30 mouse cellular contexts compared by ENCODE assay signal in the genomic region with DNA sequence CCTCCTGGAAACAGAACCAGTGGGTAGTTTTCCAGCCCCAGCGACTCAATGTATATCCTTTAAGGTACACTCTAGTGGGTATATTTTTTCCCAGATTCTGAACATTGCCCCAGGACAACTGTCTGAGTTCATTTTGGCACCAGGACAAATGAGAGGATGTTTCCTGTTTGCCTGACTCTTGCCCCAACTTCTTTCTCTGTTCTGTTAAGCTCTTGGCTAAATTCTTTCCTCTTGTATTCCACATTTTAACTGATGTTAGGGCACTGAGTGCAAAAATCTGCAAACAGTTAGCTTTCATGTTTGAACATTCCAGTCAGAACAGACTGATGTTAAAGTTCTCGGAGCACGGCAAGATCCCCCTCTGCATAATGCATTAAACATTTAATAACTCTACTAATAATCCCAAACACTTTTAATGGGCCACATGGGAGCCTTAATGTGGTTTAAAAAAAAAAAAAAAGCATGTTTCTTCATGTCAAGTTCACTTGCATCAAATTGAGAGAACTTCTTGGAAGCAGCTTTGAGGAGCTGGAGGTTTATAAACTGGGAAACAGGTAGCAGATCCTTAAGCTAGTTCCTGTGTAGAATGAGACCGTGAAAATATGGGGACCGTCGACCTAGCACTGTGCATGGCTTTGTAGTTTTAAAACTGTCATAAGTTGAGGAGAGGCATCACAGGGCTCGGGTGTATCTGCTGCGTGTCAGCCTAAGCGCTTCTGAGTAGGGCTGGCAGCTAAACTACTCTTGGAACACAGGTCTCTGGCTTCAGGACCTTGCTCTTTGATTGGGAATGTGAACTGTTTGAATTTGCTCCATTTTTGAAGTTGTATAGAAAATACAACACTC.
DNase-seq lines count a peak whose midpoint lies in the region; ATAC-seq and TF ChIP-seq lines count a peak whose summit lies in the region.
"Had no signal": no experiment of that assay in that cellular context is flagged by ENCODE, and none has a peak within 500 bp of the region (broad histone marks: within the 10 kb centered on the region; RNA-seq: fewer than 3 reads in every experiment).

No protein-coding gene starts in this region.

- no peak for TF ChIP-seq CTCF in heart, adult 2 months (IDR thresholded peaks at IDR 0.05)

- no peaks in the 10 kb centered on the region for H3K27me3 ChIP-seq in heart, adult 2 months (ENCODE audit: control insufficient read depth, insufficient read depth, low read length)
- no peaks in the 10 kb centered on the region for H3K27me3 ChIP-seq in heart, embryonic 11.5 days (ENCODE audit: control insufficient read depth, insufficient read depth, low read length)
- H3K27me3 ChIP-seq in embryonic facial prominence, embryonic 13.5 days = no peaks in the 10 kb centered on the region
- H3K27me3 ChIP-seq in limb, embryonic 12.5 days = peaks cover 7% of the 10 kb centered on the region; the same call in 1 of the 2 replicates
- H3K27me3 ChIP-seq in forebrain, embryonic 11.5 days (ENCODE audit: control insufficient read depth, insufficient read depth, low read length) = no peaks in the 10 kb centered on the region
- H3K27me3 ChIP-seq: embryonic facial prominence, embryonic 15.5 days; heart, embryonic 15.5 days; liver, embryonic 13.5 days; neural tube, embryonic 12.5 days had no signal

- H3K9ac ChIP-seq in heart, adult 2 months (ENCODE audit: low read depth, low read length) = no peak overlapping the region
- H3K9ac ChIP-seq in heart, embryonic 11.5 days (ENCODE audit: low read depth, low read length) = no peak overlapping the region
- H3K9ac ChIP-seq in embryonic facial prominence, embryonic 13.5 days = no peak overlapping the region
- no peak overlapping the region for H3K9ac ChIP-seq in limb, embryonic 12.5 days (replicated peaks)
- H3K9ac ChIP-seq in forebrain, embryonic 11.5 days (ENCODE audit: low read length) = no peak overlapping the region
- H3K9ac ChIP-seq: embryonic facial prominence, embryonic 15.5 days; heart, embryonic 15.5 days; liver, embryonic 13.5 days; neural tube, embryonic 12.5 days had no signal

- no peak for DNase-seq in heart, adult 2 months
- peak; percentile 66 for DNase-seq in adipocyte (ENCODE audit: low spot score)
- no peak for DNase-seq in forebrain, embryonic 11.5 days (ENCODE audit: low spot score)
- no peak for DNase-seq in kidney, adult 8-10 months
- no peak for DNase-seq in thymus, postnatal 0 days (ENCODE audit: low spot score)
- DNase-seq: adrenal gland, adult 2 months; adrenal gland, postnatal 36 days; cerebellum, adult 18-20 months; cerebellum, postnatal 10 days; liver, embryonic 13.5 days; lung, adult 2 months; lung, postnatal 14 days; right cerebral cortex, adult 18-20 months; right cerebral cortex, postnatal 4 days; thymus, adult 18-20 months; thymus, postnatal 4 days had no signal

- 0 out of 2 replicates have a peak overlapping the region, but pooled peaks have one; percentile 3 for H3K27ac ChIP-seq in heart, adult 2 months
- H3K27ac ChIP-seq in heart, embryonic 11.5 days (ENCODE audit: low read depth, low read length) = no peak overlapping the region
- peak overlapping the region; percentile 28; the same call in 1 of the 2 replicates for H3K27ac ChIP-seq in embryonic facial prominence, embryonic 13.5 days
- peak overlapping the region; percentile 69 for H3K27ac ChIP-seq in limb, embryonic 12.5 days
- H3K27ac ChIP-seq in forebrain, embryonic 11.5 days (ENCODE audit: low read depth, low read length) = no peak overlapping the region
- H3K27ac ChIP-seq: embryonic facial prominence, embryonic 15.5 days; heart, embryonic 15.5 days; hindbrain, postnatal 0 days; layer of hippocampus, adult 2 months; left cerebral cortex, adult 2 months; liver, embryonic 13.5 days; neural tube, embryonic 12.5 days; stomach, postnatal 0 days had no signal

- H3K4me1 ChIP-seq in heart, adult 2 months (ENCODE audit: control insufficient read depth, insufficient read depth, low read length) = no peaks in the 10 kb centered on the region; the same call in 1 of the 2 replicates
- peaks cover 11% of the 10 kb centered on the region; the same call in 1 of the 2 replicates for H3K4me1 ChIP-seq in heart, embryonic 11.5 days (ENCODE audit: control insufficient read depth, insufficient read depth, low read length)
- peaks cover 25% of the 10 kb centered on the region for H3K4me1 ChIP-seq in embryonic facial prominence, embryonic 13.5 days
- H3K4me1 ChIP-seq in limb, embryonic 12.5 days (replicated peaks) = peaks cover 24% of the 10 kb centered on the region
- no peaks in the 10 kb centered on the region for H3K4me1 ChIP-seq in forebrain, embryonic 11.5 days (replicated peaks; ENCODE audit: control insufficient read depth, insufficient read depth, low read length)
- H3K4me1 ChIP-seq: neural tube, embryonic 12.5 days had no signal

- H3K4me3 ChIP-seq in heart, adult 2 months = no peak overlapping the region
- no peak overlapping the region for H3K4me3 ChIP-seq in heart, embryonic 11.5 days (ENCODE audit: low read depth, low read length)
- H3K4me3 ChIP-seq in embryonic facial prominence, embryonic 13.5 days = no peak overlapping the region
- H3K4me3 ChIP-seq in limb, embryonic 12.5 days (replicated peaks) = no peak overlapping the region
- no peak overlapping the region for H3K4me3 ChIP-seq in forebrain, embryonic 11.5 days (ENCODE audit: low read depth, low read length)
- H3K4me3 ChIP-seq: embryonic facial prominence, embryonic 15.5 days; heart, embryonic 15.5 days; layer of hippocampus, adult 2 months; left cerebral cortex, adult 2 months; liver, embryonic 13.5 days; neural tube, embryonic 12.5 days had no signal

- ATAC-seq in heart, embryonic 11.5 days (replicated peaks; ENCODE audit: insufficient number of reproducible peaks, low FRiP score, low TSS enrichment) = no peak
- no peak for ATAC-seq in embryonic facial prominence, embryonic 13.5 days (ENCODE audit: insufficient number of reproducible peaks, insufficient read depth, low FRiP score, low TSS enrichment, low read depth)
- peak; percentile 58; the same call in 1 of the 2 replicates for ATAC-seq in limb, embryonic 12.5 days (ENCODE audit: insufficient number of reproducible peaks, insufficient read depth, low FRiP score, low TSS enrichment, low read depth)
- no peak for ATAC-seq in forebrain, embryonic 11.5 days (replicated peaks; ENCODE audit: low FRiP score)
- ATAC-seq: forebrain, embryonic 14.5 days; hindbrain, postnatal 0 days; intestine, embryonic 16.5 days; midbrain, embryonic 16.5 days had no signal

- H3K9me3 ChIP-seq in heart, embryonic 11.5 days (replicated peaks; ENCODE audit: control insufficient read depth, low read length) = no peaks in the 10 kb centered on the region
- H3K9me3 ChIP-seq in embryonic facial prominence, embryonic 13.5 days = no peaks in the 10 kb centered on the region
- no peaks in the 10 kb centered on the region for H3K9me3 ChIP-seq in limb, embryonic 12.5 days
- no peaks in the 10 kb centered on the region for H3K9me3 ChIP-seq in forebrain, embryonic 11.5 days (ENCODE audit: control insufficient read depth, low read length)
- H3K9me3 ChIP-seq: embryonic facial prominence, embryonic 15.5 days; heart, embryonic 15.5 days; liver, embryonic 13.5 days; neural tube, embryonic 12.5 days had no signal

- no peak for TF ChIP-seq POLR2A in heart, adult 2 months (IDR thresholded peaks at IDR 0.05; ENCODE audit: insufficient read depth, low read depth, low read length)

- H3K4me2 ChIP-seq in heart, embryonic 11.5 days = no peak overlapping the region
- H3K4me2 ChIP-seq in embryonic facial prominence, embryonic 13.5 days = no peak overlapping the region
- peak overlapping the region; percentile 3; the same call in 1 of the 2 replicates for H3K4me2 ChIP-seq in limb, embryonic 12.5 days
- no peak overlapping the region for H3K4me2 ChIP-seq in forebrain, embryonic 11.5 days (ENCODE audit: low read depth, low read length, severe bottlenecking)
- H3K4me2 ChIP-seq: embryonic facial prominence, embryonic 15.5 days; heart, embryonic 15.5 days; liver, embryonic 13.5 days; midbrain, embryonic 11.5 days; neural tube, embryonic 12.5 days had no signal

- WGBS in heart, adult 2 months = 58% methylated on average over 9 of the region's 9 CpGs
- WGBS in heart, embryonic 11.5 days (ENCODE audit: insufficient replicate concordance) = 60% methylated on average over 9 of the region's 9 CpGs
- 30% methylated on average over 9 of the region's 9 CpGs for WGBS in embryonic facial prominence, embryonic 13.5 days
- 21% methylated on average over 9 of the region's 9 CpGs for WGBS in limb, embryonic 12.5 days
- 82% methylated on average over 9 of the region's 9 CpGs for WGBS in forebrain, embryonic 11.5 days

- H3K36me3 ChIP-seq in heart, adult 2 months (ENCODE audit: control insufficient read depth, insufficient read depth, low read length) = peaks cover 2% of the 10 kb centered on the region; the same call in 1 of the 2 replicates
- no peaks in the 10 kb centered on the region for H3K36me3 ChIP-seq in heart, embryonic 11.5 days (ENCODE audit: control insufficient read depth, insufficient read depth, low read length)
- H3K36me3 ChIP-seq in embryonic facial prominence, embryonic 13.5 days = no peaks in the 10 kb centered on the region
- no peaks in the 10 kb centered on the region for H3K36me3 ChIP-seq in limb, embryonic 12.5 days
- no peaks in the 10 kb centered on the region for H3K36me3 ChIP-seq in forebrain, embryonic 11.5 days (ENCODE audit: control insufficient read depth, insufficient read depth, low read length)
- H3K36me3 ChIP-seq: embryonic facial prominence, embryonic 15.5 days; heart, embryonic 15.5 days; liver, embryonic 13.5 days; neural tube, embryonic 12.5 days had no signal

- no peaks in the 10 kb centered on the region for H3K79me2 ChIP-seq in heart, adult 2 months (replicated peaks; ENCODE audit: control insufficient read depth, insufficient read depth, low read length)

- no peak for TF ChIP-seq EP300 in heart, adult 2 months (IDR thresholded peaks at IDR 0.05; ENCODE audit: insufficient read depth, low read depth, low read length)

- intact Hi-C loops in heart, adult 2 months (cut with DNase I) = no loop called here

Comparison
In these comparisons a context has a peak if more than half of its experiments do, and no peak if none do; other contexts are left out.
1. H3K27ac ChIP-seq: peak in heart, adult 2 months (single experiment), embryonic facial prominence, embryonic 13.5 days (single experiment) and limb, embryonic 12.5 days (single experiment); none in heart, embryonic 11.5 days (single experiment) and forebrain, embryonic 11.5 days (single experiment).